Mouse (Mus musculus): ENCODE data around the gene Hmga1b. TPM values are rescaled to one million over a fixed set of nuclear protein-coding genes. Genes with fewer than 3 reads are reported as not detected.
"Not testable (repeated sequence)": the region's sequence is repeated elsewhere in the genome, so short reads cannot be mapped to it uniquely, and the experiment has no call there.

The Hmga1b gene
- polyA plus RNA-seq, 1 experiment from 2014 or later: 5.9 TPM

- Histone ChIP-seq H3K4me1 (ENCODE audit: control insufficient read depth, insufficient read depth, low read length) (peaks cover 21% of the 10 kb centered on the region), H3K27ac (ENCODE audit: low read length) (no peak overlapping the region), H3K4me3 (ENCODE audit: low read length) (peak overlapping the region; percentile 65), H3K27me3 (replicated peaks; ENCODE audit: control insufficient read depth, insufficient read depth, low read length) (no peaks in the 10 kb centered on the region), H3K36me3 (ENCODE audit: control insufficient read depth, insufficient read depth, low read length) (0 out of 2 replicates have a peak, but pooled peaks cover 8% of the 10 kb centered on the region), H3K9me3 (ENCODE audit: control insufficient read depth, low read length) (no peaks in the 10 kb centered on the region), H3K9ac (ENCODE audit: low read depth, low read length) (peak overlapping the region; percentile 77), H3K4me2 (ENCODE audit: low read depth, low read length) (peak overlapping the region; percentile 98)
- 19% methylated on average over 21 of the region's 21 CpGs for WGBS
- no peak for ATAC-seq
Observed at GRCm38 (mm10) chr11:120722067-120722630, 40.4 kb upstream of the Hmga1b start.

DNA sequence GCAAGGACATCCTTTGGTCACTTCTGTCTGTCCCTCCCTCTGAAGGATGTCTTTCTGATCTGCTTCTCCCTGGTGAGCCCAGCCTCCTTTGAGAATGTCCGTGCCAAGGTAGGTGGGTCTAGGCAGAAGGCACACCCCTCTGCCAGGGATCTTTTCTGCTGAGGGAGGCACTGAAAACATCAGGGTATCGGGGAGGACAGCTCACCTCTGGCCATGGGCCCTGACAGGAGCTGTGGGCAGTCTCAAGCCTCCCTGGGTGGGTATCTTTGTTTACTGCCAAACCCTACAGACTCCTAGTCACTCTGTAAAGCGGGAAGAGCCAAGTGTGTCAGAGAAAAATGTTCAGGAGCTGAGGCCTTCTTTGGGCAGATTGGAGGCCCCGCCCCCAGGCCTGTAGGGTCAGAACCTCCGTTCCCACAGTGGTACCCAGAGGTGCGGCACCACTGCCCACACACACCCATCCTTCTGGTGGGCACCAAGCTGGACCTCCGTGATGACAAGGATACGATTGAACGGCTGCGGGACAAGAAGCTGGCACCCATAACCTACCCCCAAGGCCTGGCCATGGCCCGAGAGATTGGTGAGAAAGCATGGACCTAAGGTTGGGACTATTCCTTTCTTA, 39.7 kb upstream of the Hmga1b start:
- WGBS: 87% methylated on average over 11 of the region's 11 CpGs
- no peak overlapping the region for H3K9ac ChIP-seq (ENCODE audit: low read depth, low read length)
- H3K27me3 ChIP-seq (replicated peaks; ENCODE audit: control insufficient read depth, insufficient read depth, low read length): no peaks in the 10 kb centered on the region
- no peak overlapping the region for H3K27ac ChIP-seq (ENCODE audit: low read length)
- ATAC-seq: no peak
- H3K4me3 ChIP-seq (ENCODE audit: low read length): no peak overlapping the region
- H3K36me3 ChIP-seq (ENCODE audit: control insufficient read depth, insufficient read depth, low read length): 0 out of 2 replicates have a peak, but pooled peaks cover 8% of the 10 kb centered on the region
- peaks cover 21% of the 10 kb centered on the region for H3K4me1 ChIP-seq (ENCODE audit: control insufficient read depth, insufficient read depth, low read length)
- H3K4me2 ChIP-seq (ENCODE audit: low read depth, low read length): no peak overlapping the region
- no peaks in the 10 kb centered on the region for H3K9me3 ChIP-seq (ENCODE audit: control insufficient read depth, low read length)

- no peak for ATAC-seq
Observed at GRCm38 (mm10) chr11:120723509-120723908, 39.1 kb upstream of the Hmga1b start.

GRCm38 (mm10) chr11:120726243-120727168, 36.1 kb upstream of the Hmga1b start:
- Histone ChIP-seq H3K4me2 (ENCODE audit: low read depth, low read length) (peak overlapping the region; percentile 89), H3K27me3 (replicated peaks; ENCODE audit: control insufficient read depth, insufficient read depth, low read length) (no peaks in the 10 kb centered on the region), H3K4me1 (ENCODE audit: control insufficient read depth, insufficient read depth, low read length) (peaks cover 15% of the 10 kb centered on the region), H3K9ac (ENCODE audit: low read depth, low read length) (peak overlapping the region; percentile 78), H3K36me3 (ENCODE audit: control insufficient read depth, insufficient read depth, low read length) (0 out of 2 replicates have a peak, but pooled peaks cover 4% of the 10 kb centered on the region), H3K4me3 (ENCODE audit: low read length) (peak overlapping the region; percentile 71), H3K9me3 (ENCODE audit: control insufficient read depth, low read length) (no peaks in the 10 kb centered on the region), H3K27ac (ENCODE audit: low read length) (peak overlapping the region; percentile 31; the same call in 1 of the 2 replicates)
- peak; percentile 67 for ATAC-seq
- 18% methylated on average over 35 of the region's 36 CpGs for WGBS

More at GRCm38 (mm10) chr11:120723509-120723908, 39.1 kb upstream of the Hmga1b start:
- no peak overlapping the region for H3K9ac ChIP-seq (ENCODE audit: low read depth, low read length)
- no peaks in the 10 kb centered on the region for H3K9me3 ChIP-seq (ENCODE audit: control insufficient read depth, low read length)
- peaks cover 21% of the 10 kb centered on the region for H3K4me1 ChIP-seq (ENCODE audit: control insufficient read depth, insufficient read depth, low read length)
- no peaks in the 10 kb centered on the region for H3K27me3 ChIP-seq (replicated peaks; ENCODE audit: control insufficient read depth, insufficient read depth, low read length)
- WGBS: 85% methylated on average over 7 of the region's 7 CpGs
- no peak overlapping the region for H3K27ac ChIP-seq (ENCODE audit: low read length)
- no peak overlapping the region for H3K4me2 ChIP-seq (ENCODE audit: low read depth, low read length)
- H3K36me3 ChIP-seq (ENCODE audit: control insufficient read depth, insufficient read depth, low read length): 0 out of 2 replicates have a peak, but pooled peaks cover 8% of the 10 kb centered on the region
- H3K4me3 ChIP-seq (ENCODE audit: low read length): no peak overlapping the region

GRCm38 (mm10) chr11:120727169-120727527, 35.4 kb upstream of the Hmga1b start, which contains the start of gene Dcxr:
Dcxr (minus strand) TSS chr11:120727281.
- peak within 1 kb of the TSS; percentile 89 for H3K4me2 ChIP-seq (ENCODE audit: low read depth, low read length)
- WGBS: under 1% methylated on average over 14 of the region's 14 CpGs
- peak within 1 kb of the TSS; percentile 78 for H3K9ac ChIP-seq (ENCODE audit: low read depth, low read length)
- H3K36me3 ChIP-seq (ENCODE audit: control insufficient read depth, insufficient read depth, low read length): 0 out of 2 replicates have a peak, but pooled peaks cover 4% of the 10 kb centered on the region
- ATAC-seq: peak; percentile 93
- peaks cover 9% of the 10 kb centered on the region for H3K4me1 ChIP-seq (ENCODE audit: control insufficient read depth, insufficient read depth, low read length)
- H3K27me3 ChIP-seq (replicated peaks; ENCODE audit: control insufficient read depth, insufficient read depth, low read length): no peaks in the 10 kb centered on the region
- no peaks in the 10 kb centered on the region for H3K9me3 ChIP-seq (ENCODE audit: control insufficient read depth, low read length)
- peak within 1 kb of the TSS; percentile 31; the same call in 1 of the 2 replicates for H3K27ac ChIP-seq (ENCODE audit: low read length)
- peak within 1 kb of the TSS; percentile 71 for H3K4me3 ChIP-seq (ENCODE audit: low read length)

GRCm38 (mm10) chr11:120727564-120727963, 35.0 kb upstream of the Hmga1b start:
- no peaks in the 10 kb centered on the region for H3K27me3 ChIP-seq (replicated peaks; ENCODE audit: control insufficient read depth, insufficient read depth, low read length)
- H3K4me2 ChIP-seq (ENCODE audit: low read depth, low read length): no peak overlapping the region; the same call in 1 of the 2 replicates
- H3K4me1 ChIP-seq (ENCODE audit: control insufficient read depth, insufficient read depth, low read length): peaks cover 5% of the 10 kb centered on the region
- no peaks in the 10 kb centered on the region for H3K9me3 ChIP-seq (ENCODE audit: control insufficient read depth, low read length)
- H3K9ac ChIP-seq (ENCODE audit: low read depth, low read length): no peak overlapping the region
- H3K27ac ChIP-seq (ENCODE audit: low read length): no peak overlapping the region
- no peak overlapping the region; the same call in 1 of the 2 replicates for H3K4me3 ChIP-seq (ENCODE audit: low read length)
- 53% methylated on average over 12 of the region's 12 CpGs for WGBS
- H3K36me3 ChIP-seq (ENCODE audit: control insufficient read depth, insufficient read depth, low read length): 0 out of 2 replicates have a peak, but pooled peaks cover 4% of the 10 kb centered on the region
- ATAC-seq: no peak

DNA sequence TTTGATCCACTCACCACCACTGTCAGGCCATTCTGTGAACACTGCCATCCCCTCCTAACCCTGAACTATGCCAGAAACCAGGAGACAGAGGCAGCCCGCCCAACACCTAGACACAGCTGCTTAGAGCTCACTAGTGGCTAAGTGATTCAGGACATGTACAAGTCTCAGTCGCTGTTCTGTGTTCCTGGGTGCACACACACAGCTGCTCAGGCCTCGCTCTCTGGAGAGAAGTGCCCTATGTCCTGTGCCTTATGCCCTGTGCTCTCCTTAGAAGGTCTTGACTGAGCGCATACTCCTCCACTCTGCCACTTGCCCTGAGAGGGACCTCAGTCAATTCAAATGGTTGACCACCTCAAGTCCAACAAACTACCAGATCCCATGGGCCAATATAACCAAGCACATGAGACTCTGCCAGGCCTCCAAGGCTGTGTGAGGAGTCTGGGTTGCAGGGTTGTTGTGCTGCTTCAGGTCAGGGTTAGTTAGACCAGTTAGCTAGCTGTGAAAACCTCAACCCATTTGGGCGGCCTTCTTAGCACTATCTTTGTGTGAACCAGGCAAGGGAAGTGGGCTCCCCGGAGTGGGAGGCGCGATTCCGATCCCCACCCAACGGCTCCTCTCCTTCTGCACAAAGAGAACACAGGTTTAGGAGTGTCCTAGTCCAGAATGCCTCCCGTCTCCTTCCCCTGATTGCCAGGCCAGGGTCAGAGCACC, 33.9 kb upstream of the Hmga1b start:
- Histone ChIP-seq H3K4me1 (ENCODE audit: control insufficient read depth, insufficient read depth, low read length) (peaks cover 5% of the 10 kb centered on the region), H3K4me2 (ENCODE audit: low read depth, low read length) (0 out of 2 replicates have a peak overlapping the region, but pooled peaks have one; percentile 19), H3K4me3 (ENCODE audit: low read length) (no peak overlapping the region), H3K27ac (ENCODE audit: low read length) (no peak overlapping the region), H3K9ac (ENCODE audit: low read depth, low read length) (no peak overlapping the region), H3K27me3 (replicated peaks; ENCODE audit: control insufficient read depth, insufficient read depth, low read length) (no peaks in the 10 kb centered on the region), H3K9me3 (ENCODE audit: control insufficient read depth, low read length) (no peaks in the 10 kb centered on the region), H3K36me3 (ENCODE audit: control insufficient read depth, insufficient read depth, low read length) (0 out of 2 replicates have a peak, but pooled peaks cover 4% of the 10 kb centered on the region)
- ATAC-seq: no peak
- WGBS: 70% methylated on average over 11 of the region's 11 CpGs

GRCm38 (mm10) chr11:120729432-120730050, 33.1 kb upstream of the Hmga1b start:
- H3K27me3 ChIP-seq (replicated peaks; ENCODE audit: control insufficient read depth, insufficient read depth, low read length); H3K9me3 ChIP-seq (ENCODE audit: control insufficient read depth, low read length); H3K4me1 ChIP-seq (ENCODE audit: control insufficient read depth, insufficient read depth, low read length); H3K36me3 ChIP-seq (ENCODE audit: control insufficient read depth, insufficient read depth, low read length); H3K27ac ChIP-seq (ENCODE audit: low read length); H3K9ac ChIP-seq (ENCODE audit: low read depth, low read length): not testable (repeated sequence)
- 1% methylated on average over 17 of the region's 21 CpGs for WGBS
- H3K4me3 ChIP-seq (ENCODE audit: low read length): peak overlapping the region; percentile 15; the same call in 1 of the 2 replicates
- peak; percentile 34 for ATAC-seq
- H3K4me2 ChIP-seq (ENCODE audit: low read depth, low read length): peak overlapping the region; percentile 19; the same call in 1 of the 2 replicates

Measured in intestine, embryonic 16.5 days (tissue).